Mouse (Mus musculus) intestine, postnatal 0 days (tissue): Measurements from ENCODE around the gene Prph2. TPM values are rescaled to one million over a fixed set of nuclear protein-coding genes. Genes with fewer than 3 reads are reported as not detected.

ENCODE experiments used
- ATAC-seq: fragments of 200-750 bp; cut with Nextera tagmentation; 2 replicates; pipeline ENCODE4 v1.8.0; 2017; ENCODE audit warnings: mild to moderate bottlenecking, moderate TSS enrichment, moderate library complexity
- H3K27ac ChIP-seq: fragments of 300-500 bp; sonication (generic); 2 replicates; pipeline ENCODE4 v1.5.1; 2014; ENCODE audit warnings: mild to moderate bottlenecking, low read depth, low read length, moderate library complexity
- H3K27me3 ChIP-seq: fragments of 300-500 bp; sonication (generic); replicated peaks from 2 replicates; pipeline ENCODE4 v1.6.1; 2014; ENCODE audit warnings: low read length, mixed read lengths; ENCODE audit not compliant: control insufficient read depth, insufficient read depth
- H3K36me3 ChIP-seq: fragments of 300-500 bp; sonication (generic); 2 replicates; pipeline ENCODE4 v1.6.1; 2014; ENCODE audit warnings: mild to moderate bottlenecking, moderate library complexity; ENCODE audit not compliant: control insufficient read depth, insufficient read depth
- H3K4me1 ChIP-seq: fragments of 300-500 bp; sonication (generic); replicated peaks from 2 replicates; pipeline ENCODE4 v1.6.1; 2014; ENCODE audit warnings: antibody characterized with exemption, low read length, mixed read lengths; ENCODE audit not compliant: control insufficient read depth, insufficient read depth
- H3K4me2 ChIP-seq: fragments of 300-500 bp; sonication (generic); replicated peaks from 2 replicates; pipeline ENCODE4 v1.6.1; 2014; ENCODE audit warnings: low read depth, mild to moderate bottlenecking, moderate library complexity
- H3K4me3 ChIP-seq: fragments of 300-500 bp; sonication (generic); 2 replicates; pipeline ENCODE4 v1.5.1; 2014; ENCODE audit warnings: low read depth, low read length
- H3K9ac ChIP-seq: fragments of 300-500 bp; sonication (generic); 2 replicates; pipeline ENCODE4 v1.6.1; 2014; ENCODE audit warnings: mild to moderate bottlenecking, low read depth, low read length
- H3K9me3 ChIP-seq: fragments of 300-500 bp; sonication (generic); 2 replicates; pipeline ENCODE4 v1.6.1; 2016; ENCODE audit warnings: mixed run types; ENCODE audit not compliant: control insufficient read depth
- CTCF ChIP-seq: sonication (generic); IDR thresholded peaks from 2 replicates; pipeline ENCODE4 v1.5.1; 2016; ENCODE audit warnings: low read depth, mild to moderate bottlenecking, control low read depth, antibody characterized with exemption, moderate library complexity
- WGBS: fragments of 180-500 bp; shearing (Covaris S2); extraction: QIAGEN DNeasy Blood & Tissue Kit; methylation state at CpG from one replicate; pipeline ENCODE4 v1.1.7; 2014; 5-methylcytosine and 5-hydroxymethylcytosine counted together
- polyA plus RNA-seq: library from polyadenylated mRNA; unstranded; fragments of >200 nt; fragmentation: Nextera tagmentation; extraction: Ambion mirVana; gene quantifications from 2 replicates; pipeline ENCODE4 v1.2.1, GENCODE M21; 2015

Prph2 gene
- polyA plus RNA-seq, result not detected in 2 replicates

DNA sequence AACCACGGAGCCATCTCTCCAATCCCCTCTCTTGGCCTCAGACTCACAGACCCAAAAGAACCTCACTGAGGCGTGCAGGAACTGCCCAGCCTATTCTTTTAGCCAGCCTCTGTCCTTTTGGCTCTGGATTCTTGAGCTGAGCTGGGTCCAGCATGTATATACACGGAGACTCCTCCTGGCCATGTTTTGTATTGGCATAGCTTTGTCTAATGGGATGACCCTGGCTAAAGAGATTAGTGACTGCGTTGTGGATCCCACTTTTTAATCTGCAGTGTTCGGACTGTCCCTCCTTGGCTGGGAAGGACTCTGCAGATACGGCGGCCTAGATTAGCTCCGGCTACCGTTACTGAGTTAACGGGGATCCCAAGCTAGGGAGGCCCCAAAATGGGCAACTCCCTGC, at the start of gene Prph2:
Prph2 (plus strand) TSS at position 274 of the 400 bp plus-strand sequence.
- no peak for TF ChIP-seq CTCF
- H3K4me2 ChIP-seq, result no peak within 1 kb of the TSS
- H3K9me3 ChIP-seq, result no peaks in the 10 kb centered on the region
- no peaks in the 10 kb centered on the region for H3K4me1 ChIP-seq
- no peak within 1 kb of the TSS for H3K9ac ChIP-seq
- no peak within 1 kb of the TSS for H3K4me3 ChIP-seq
- WGBS, result 90% methylated on average over 10 of the region's 10 CpGs
- H3K27me3 ChIP-seq, result no peaks in the 10 kb centered on the region
- no peak for ATAC-seq
- H3K36me3 ChIP-seq, result no peaks in the 10 kb centered on the region
- no peak within 1 kb of the TSS for H3K27ac ChIP-seq

DNA sequence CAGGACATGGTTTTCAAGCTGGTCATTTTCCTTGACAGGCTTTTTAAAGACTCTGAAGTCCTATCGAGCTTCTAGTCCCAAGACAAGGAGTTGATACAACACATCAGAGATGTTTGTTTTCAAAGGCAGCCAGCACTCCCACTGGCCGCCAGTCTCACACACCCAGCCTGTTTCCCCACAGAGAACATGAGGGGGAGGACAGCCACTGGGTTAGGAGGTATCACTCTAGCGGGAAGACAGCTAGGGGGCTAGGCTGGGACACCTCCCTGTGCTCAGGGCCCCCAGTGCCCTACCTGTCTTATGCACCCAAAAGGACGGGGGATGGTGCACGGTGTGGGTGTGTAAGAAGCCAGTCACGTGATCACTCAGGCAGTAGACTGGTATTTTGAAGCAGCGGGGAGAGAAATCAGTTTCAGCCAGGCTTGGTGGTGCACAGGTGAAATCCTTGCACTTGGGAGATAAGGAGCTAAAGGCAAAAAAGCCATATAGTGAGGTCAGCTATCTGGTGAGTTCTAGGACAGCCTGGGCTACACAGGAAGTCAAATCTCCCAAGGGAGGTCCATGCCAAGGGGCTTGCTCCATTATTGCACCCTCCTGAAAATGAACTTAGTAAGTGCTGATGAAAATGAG, 45.6 kb upstream of the Prph2 start:
- no peak for TF ChIP-seq CTCF
- no peaks in the 10 kb centered on the region for H3K36me3 ChIP-seq
- no peak for ATAC-seq
- 77% methylated on average over 7 of the region's 7 CpGs for WGBS
- H3K27ac ChIP-seq, result no peak overlapping the region
- H3K4me2 ChIP-seq, result no peak overlapping the region
- H3K9me3 ChIP-seq, result no peaks in the 10 kb centered on the region
- no peaks in the 10 kb centered on the region for H3K4me1 ChIP-seq
- no peak overlapping the region for H3K9ac ChIP-seq
- H3K27me3 ChIP-seq, result no peaks in the 10 kb centered on the region
- H3K4me3 ChIP-seq, result no peak overlapping the region

DNA sequence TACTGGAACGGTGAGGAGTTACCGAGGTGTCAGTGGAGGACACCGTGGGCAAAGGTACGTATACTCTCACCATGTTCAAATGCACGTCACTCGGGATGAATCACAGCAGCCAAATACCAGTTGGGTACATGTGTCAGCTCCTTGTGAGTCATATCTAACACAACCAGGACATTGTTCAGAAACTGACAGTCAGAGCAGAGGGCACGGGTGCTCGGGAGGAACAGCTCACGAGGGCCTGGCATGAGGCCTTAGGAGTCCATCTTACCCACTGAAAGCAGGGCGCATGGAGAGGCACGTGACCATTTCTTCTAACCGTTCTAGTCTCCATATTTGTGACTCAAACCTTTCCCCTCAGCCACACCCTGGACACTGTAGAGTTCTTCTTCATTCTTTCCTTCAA, 43.4 kb upstream of the Prph2 start:
- Histone ChIP-seq H3K27ac (no peak overlapping the region), H3K4me1 (no peaks in the 10 kb centered on the region), H3K36me3 (no peaks in the 10 kb centered on the region), H3K27me3 (no peaks in the 10 kb centered on the region), H3K4me2 (no peak overlapping the region), H3K9ac (no peak overlapping the region), H3K4me3 (no peak overlapping the region), H3K9me3 (no peaks in the 10 kb centered on the region)
- TF ChIP-seq CTCF, result no peak
- 82% methylated on average over 12 of the region's 12 CpGs for WGBS
- ATAC-seq, result no peak

DNA sequence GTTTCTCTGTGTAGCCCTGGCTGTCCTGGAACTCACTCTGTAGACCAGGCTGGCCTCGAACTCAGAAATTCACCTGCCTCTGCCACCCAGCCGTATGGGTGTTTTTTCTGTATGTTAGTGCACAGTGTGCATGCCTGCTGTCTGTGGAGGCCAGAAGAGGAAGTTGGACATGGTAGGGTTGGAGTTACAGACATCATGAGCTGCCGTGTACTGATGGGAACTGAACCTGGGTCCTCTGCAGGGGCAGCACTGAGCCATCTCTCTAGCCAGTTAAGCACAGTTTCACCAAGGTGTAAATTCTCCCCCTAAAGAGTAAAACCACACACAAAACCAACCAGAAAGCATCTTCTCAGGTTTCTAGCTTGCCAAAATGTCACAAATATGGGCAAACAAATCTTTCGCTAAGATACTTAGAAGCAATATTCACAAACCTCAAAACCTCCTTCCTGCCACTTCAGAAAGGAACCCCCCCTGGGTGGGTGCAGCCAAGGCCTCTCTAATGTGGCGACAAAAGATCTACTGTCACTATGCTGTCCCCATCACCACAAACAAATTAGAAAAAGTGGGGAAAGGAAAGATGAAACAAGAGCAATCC, 40.0 kb upstream of the Prph2 start:
- Histone ChIP-seq H3K9me3 (no peaks in the 10 kb centered on the region), H3K9ac (no peak overlapping the region), H3K4me2 (no peak overlapping the region), H3K4me3 (no peak overlapping the region), H3K4me1 (0 out of 2 replicates have a peak, but pooled peaks cover 5% of the 10 kb centered on the region), H3K27ac (no peak overlapping the region), H3K27me3 (no peaks in the 10 kb centered on the region), H3K36me3 (no peaks in the 10 kb centered on the region; the same call in 1 of the 2 replicates)
- 91% methylated on average over 5 of the region's 5 CpGs for WGBS
- 0 out of 2 replicates have a peak, but pooled peaks have one; percentile 6 for TF ChIP-seq CTCF
- ATAC-seq, result no peak

DNA sequence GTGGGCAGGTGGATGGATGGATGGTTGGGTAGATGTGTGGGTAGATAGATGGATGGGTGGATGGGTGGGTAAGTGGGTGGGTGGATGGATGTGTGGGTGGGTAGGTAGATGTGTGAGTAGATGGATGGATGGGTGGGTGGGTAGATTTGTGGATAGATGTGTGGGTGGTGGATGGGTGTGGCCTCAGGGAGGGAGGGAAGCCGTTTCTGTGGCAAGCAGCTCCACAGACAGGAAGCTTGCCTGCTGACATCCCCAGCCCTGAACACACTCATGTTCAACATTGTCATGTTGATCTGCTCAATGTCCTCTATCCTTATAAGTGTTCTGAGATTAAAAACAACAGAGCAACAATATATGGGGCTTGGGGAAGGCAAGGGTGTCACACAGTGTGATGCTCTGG, 39.3 kb upstream of the Prph2 start:
- no peaks in the 10 kb centered on the region for H3K9me3 ChIP-seq
- H3K4me3 ChIP-seq, result no peak overlapping the region
- WGBS, result 38% methylated on average over 1 of the region's 1 CpGs
- H3K9ac ChIP-seq, result no peak overlapping the region
- no peaks in the 10 kb centered on the region; the same call in 1 of the 2 replicates for H3K36me3 ChIP-seq
- no peak overlapping the region for H3K4me2 ChIP-seq
- no peak for ATAC-seq
- H3K27ac ChIP-seq, result no peak overlapping the region
- H3K27me3 ChIP-seq, result no peaks in the 10 kb centered on the region
- no peak for TF ChIP-seq CTCF
- 0 out of 2 replicates have a peak, but pooled peaks cover 5% of the 10 kb centered on the region for H3K4me1 ChIP-seq

DNA sequence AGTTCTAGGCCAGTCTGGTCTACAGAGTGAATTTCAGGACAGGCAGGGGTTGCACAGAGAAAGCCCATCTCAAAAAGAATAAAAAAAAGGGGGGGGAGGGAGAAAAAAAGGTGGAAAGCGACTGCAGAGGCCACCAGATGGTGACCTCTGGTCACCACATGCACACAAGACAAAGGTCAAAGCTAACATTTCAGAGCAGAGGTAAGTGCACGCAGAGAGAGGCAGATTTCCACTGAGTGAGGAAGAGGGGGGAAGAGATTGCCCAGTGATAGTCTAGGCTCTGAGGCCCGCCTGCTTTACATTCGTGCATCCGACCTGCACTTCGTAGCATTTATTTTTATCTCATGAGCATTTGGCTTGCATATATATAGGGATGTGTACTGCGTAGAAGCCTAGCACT, 37.5 kb upstream of the Prph2 start:
- no peaks in the 10 kb centered on the region for H3K27me3 ChIP-seq
- no peak overlapping the region for H3K4me2 ChIP-seq
- no peak for ATAC-seq
- TF ChIP-seq CTCF, result no peak
- H3K36me3 ChIP-seq, result no peaks in the 10 kb centered on the region; the same call in 1 of the 2 replicates
- H3K4me3 ChIP-seq, result no peak overlapping the region
- H3K4me1 ChIP-seq, result 0 out of 2 replicates have a peak, but pooled peaks cover 5% of the 10 kb centered on the region
- no peak overlapping the region for H3K9ac ChIP-seq
- WGBS, result 67% methylated on average over 7 of the region's 7 CpGs
- H3K9me3 ChIP-seq, result no peaks in the 10 kb centered on the region
- H3K27ac ChIP-seq, result no peak overlapping the region
